Mouse (Mus musculus) hematopoietic stem cell, adult 5-6 weeks (primary cell): ENCODE measurements around the gene Cpsf4l. TPM values are rescaled to one million over a fixed set of nuclear protein-coding genes. Genes with fewer than 3 reads are reported as not detected.

Experiments used
- ATAC-seq, 2 experiments: fragments of 125-278 bp in 1 of 2; replicated peaks in 1 of 2; 2 replicates each; pipeline ENCODE4 v1.8.0; 2016 to 2017; ENCODE audit warnings: inconsistent platforms in 2 of 2, mild to moderate bottlenecking in 2 of 2, moderate number of reproducible peaks in 2 of 2, low read depth in 1 of 2, moderate TSS enrichment in 1 of 2; ENCODE audit not compliant: low FRiP score in 2 of 2, poor library complexity in 2 of 2, severe bottlenecking in 2 of 2, insufficient read depth in 1 of 2, low TSS enrichment in 1 of 2
- total RNA-seq: library from RNA; stranded (forward); fragments of 172-1452, 232-1000 nt; gene quantifications from 2 replicates; pipeline ENCODE4 v1.2.3, GENCODE M21; 2017

Gene Cpsf4l
- not detected in 2 replicates for total RNA-seq

DNA sequence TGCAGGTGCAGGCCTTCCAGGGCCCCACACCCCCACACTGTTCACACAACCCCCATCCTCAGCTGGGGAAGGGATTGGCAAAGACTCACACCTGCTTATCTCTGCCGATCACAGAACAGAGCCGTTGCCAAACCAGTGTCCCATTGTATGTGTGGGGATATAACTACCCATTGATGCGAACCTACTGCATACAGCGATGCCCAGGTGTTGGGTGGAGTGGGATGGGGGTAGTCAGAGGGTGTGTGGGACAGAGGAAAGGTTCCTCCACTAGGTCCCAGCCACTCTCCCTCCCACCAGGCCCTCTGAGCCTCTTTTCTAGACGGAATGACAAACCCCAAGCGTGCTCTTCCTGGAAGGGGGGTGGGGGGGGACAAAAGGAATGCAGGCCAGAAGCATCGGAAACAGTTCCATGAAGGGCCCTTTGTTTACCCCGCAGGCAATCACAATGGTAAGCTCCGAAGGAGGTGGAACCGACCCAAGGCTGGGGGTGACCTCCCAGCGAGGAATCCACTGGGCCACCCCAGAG is at the start of gene Cpsf4l:
Gene Cpsf4l (minus strand): TSS at position 287 of the 526 bp plus-strand sequence.
- no peak for ATAC-seq

DNA sequence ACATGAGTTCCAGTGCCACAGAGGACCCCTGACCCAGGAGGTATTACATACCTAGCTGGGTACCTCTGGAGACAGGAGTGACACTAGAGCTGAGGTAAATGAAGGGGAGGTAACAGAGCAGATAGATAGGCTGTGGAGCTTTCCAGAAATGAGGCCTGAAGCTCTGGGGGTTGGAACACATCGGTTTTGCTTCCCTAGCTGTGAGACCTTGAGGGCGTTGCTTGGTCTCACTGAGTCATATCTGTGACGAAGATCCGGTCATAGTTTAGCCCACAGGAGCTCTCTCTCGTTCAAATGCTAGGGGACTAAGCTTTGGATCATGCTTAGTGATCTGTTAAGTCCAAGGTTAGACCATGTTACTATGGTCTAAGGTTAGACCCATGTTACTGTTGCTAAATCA is 49.0 kb upstream of the Cpsf4l start:
- no peak for ATAC-seq

DNA sequence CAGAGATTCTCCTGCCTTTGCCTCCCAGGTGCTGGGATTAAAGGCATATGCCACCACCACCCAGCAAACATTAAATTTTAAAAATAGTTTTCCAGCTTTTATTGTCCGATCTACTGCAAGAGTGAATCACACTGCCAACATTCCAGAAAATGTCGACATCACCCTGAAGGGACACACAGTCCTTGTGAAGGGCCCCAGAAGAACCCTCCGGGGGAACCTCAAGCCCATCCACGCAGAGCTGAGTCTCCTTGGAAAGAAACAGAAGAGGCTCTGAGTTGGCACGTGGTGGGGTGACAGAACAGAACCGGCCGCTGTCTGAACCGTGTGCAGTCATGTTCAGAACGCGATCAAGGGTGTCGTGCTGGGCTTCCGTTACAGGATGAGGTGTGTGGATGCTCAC is 46.8 kb upstream of the Cpsf4l start:
- ATAC-seq = no peak

DNA sequence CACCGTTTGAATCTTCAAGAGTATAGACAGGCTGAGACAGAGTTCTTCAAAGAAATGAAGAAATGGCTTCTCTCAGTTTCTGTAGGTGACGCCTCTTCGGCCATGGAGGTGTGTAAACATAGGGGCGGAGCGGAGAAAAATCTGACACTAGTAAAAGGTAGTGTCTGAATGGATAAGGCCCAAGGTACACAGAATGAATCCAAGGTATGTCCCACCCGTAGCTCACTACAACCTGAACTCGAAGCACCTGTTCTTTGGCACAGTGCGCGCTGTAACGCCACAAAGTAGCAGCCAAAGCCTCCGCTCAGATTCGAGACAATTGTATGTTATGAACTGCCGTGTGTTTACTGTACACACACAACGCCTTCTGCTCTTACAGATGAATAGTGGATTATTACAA is 46.1 kb upstream of the Cpsf4l start:
- no peak for ATAC-seq

DNA sequence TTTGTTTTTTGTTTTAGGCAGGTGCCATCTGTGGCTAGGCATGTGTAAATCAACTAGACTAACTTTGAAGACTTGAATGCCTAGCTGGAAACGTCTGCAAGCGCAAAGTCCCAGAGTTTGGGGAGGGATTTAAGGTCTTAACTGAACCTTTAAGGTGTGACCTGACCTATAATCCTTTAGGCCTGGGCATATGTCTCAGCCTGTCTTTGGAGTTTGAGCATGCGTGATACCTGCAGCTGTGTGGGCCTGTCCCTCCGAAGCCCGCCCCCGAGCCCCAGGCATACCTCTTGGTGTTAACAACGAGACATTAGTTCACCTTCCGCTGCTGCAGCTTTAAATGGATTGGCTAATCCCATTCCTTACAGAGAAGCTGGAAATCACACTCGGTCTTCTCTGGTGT is 45.0 kb upstream of the Cpsf4l start:
- no peak for ATAC-seq

DNA sequence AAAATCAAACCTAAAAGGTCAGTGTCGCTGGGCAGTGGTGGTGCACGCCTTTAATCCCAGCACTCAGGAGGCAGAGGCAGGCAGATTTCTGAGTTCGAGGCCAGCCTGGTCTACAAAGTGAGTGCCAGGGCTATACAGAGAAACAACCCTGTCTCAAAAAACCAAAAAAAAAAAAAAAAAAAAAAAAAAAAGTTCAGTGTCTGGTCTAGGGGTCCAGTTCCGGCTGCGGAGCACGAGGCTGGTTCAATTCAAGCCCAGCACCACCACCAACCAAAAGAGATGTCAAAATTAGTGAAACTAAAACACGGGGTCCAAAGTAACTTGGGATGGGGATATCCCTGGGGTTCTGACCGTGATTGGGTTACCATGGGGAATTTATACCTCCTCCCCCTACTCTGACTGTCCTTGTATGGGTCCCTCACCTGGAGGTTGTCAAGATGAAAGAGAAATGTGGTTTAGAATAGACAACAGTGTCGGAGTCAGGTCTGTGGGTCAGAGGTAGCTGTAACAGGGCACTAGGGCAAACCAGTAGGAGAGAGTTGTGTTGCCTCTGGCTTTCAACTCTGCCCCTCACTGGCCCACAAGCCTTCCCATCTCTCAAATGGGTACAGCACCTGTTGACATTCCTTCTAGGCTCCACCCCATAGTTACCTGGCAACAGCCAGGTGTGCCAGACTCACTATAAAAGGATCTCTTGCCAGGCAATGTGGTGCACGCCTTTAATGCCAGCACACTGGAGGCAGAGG is 43.0 kb upstream of the Cpsf4l start:
- no peak for ATAC-seq

DNA sequence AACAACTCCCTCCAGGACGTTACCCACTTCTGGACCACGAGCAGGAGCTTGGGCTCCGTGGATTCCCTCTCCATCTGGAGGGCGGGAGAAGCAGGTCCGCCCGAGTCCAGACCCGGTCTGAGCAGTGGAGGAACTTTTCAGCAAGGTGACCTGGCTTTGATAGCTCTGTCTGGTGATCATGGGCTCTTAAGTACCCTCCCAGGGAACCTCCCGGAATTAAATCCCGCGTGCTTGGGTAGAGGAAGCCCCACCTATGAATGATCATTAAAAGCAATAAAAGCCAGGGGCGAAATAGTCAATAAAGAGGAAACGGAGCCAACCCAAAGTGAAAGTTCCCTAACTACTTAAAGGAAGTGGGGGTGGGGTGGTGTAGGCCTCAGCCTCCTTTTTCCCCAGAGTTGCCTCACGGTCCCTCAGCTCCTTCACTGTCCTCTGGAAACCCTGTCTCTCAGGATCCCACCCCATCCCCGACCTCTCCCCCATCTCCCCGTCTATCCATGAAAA is 42.4 kb upstream of the Cpsf4l start:
- 0 out of 4 replicates have a peak, but pooled peaks of 1 of the 2 experiments have one; percentile 18 for ATAC-seq

DNA sequence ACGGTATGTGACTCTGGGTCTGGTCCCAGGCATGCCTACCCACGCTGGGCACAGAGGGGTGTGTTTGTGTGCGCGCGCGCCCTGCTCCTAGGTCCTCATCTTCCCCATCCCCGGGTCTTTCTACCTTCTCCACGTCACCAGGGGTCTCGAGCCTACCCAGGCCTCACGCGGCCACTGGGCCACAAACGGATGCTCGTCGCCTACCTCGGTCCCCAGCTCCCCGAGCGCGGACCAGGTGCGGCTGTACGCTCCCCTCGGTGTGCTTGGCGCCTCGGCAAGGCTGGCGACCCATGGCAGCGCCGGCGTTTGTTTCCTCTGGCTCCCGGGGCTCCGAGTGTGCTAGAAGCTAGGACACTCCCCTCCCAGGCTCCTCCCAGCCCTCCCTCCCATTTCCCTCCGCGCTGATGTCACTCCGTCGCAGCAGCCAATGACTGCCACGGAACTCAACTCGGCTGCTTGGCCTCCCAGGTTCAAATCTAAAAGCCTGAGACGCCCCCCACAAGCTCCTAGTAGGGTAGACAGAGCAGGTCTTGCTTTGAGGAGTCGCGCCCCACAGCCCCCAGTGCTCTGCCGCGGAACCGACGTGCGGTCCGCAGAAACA is 41.8 kb upstream of the Cpsf4l start, which contains the start of gene Cdc42ep4:
Gene Cdc42ep4 (minus strand): TSS at position 398 of the 601 bp plus-strand sequence.
- ATAC-seq = peak; percentile 66 to 79

DNA sequence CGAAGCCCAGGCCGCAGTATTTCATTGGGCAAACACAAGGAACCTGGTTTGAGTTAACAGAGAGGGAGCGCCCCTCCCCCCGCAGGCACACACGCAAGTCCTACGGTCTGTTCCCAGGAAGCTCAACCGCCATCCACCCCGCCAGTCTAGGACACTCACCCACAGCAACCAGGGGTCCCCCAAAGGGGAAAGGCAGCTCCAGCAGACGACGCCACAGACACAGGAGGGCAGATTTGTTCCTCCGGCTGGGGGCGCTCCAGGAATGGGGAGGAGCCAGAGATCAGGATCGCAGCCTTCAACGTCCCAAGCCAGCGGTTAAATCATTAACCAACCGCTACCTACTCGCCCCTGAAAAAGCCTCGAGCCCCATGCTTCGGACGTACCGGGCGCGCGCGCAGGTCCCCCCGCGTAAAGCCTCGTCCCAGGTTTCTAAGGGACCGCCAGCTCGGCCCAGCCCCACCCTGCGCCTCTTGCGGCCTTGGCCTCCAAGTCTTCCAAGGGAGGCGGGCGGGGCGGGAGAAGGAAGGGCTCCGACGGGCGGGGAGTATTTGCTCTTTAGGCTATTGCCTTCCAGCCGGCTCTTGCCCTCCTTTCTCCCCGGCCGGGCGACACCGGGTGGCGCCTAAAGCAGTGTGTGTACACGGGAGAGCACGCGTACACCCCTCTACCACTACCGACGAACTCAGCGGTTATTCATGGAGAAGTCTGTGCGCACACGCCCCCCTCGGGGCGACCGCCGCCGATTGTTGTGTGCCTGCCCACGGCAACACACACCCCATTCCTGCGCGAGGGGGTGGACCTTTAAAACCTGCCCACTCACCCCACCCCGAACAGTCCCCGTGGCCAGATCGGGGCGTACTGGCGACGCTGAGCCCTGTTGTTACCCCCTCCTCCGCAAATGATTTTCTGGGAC is 41.0 kb upstream of the Cpsf4l start:
- ATAC-seq = peak; percentile 27 to 33

DNA sequence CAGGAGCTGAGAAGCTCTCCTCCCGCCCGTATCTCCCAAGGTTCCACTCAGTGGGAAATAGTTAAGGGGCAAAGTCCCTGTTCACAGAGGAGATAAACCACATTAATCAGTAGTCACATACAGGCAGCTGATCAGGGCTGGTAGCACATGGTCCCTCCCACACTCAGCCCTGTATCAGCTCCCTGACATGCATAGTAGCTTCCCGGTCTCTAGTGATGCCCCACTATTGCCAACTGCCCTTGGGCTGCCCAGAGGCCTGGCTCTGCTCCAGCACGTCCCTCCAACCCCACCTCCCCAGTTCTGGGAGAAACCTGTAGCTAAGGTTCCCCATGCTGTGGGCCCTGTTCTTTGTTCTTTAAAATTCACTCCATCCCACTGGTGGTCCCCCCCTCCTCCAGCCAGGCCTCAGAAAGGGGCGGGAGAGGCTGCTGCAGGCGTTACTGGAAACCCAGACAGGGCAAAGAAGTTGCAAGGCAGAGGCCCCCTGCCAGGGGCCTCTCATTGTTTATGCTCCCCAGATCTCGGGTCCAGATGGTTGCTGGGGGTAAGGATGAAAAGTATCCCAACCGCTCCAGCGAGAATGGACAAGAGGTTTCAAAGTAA is 40.0 kb upstream of the Cpsf4l start:
- ATAC-seq = no peak

DNA sequence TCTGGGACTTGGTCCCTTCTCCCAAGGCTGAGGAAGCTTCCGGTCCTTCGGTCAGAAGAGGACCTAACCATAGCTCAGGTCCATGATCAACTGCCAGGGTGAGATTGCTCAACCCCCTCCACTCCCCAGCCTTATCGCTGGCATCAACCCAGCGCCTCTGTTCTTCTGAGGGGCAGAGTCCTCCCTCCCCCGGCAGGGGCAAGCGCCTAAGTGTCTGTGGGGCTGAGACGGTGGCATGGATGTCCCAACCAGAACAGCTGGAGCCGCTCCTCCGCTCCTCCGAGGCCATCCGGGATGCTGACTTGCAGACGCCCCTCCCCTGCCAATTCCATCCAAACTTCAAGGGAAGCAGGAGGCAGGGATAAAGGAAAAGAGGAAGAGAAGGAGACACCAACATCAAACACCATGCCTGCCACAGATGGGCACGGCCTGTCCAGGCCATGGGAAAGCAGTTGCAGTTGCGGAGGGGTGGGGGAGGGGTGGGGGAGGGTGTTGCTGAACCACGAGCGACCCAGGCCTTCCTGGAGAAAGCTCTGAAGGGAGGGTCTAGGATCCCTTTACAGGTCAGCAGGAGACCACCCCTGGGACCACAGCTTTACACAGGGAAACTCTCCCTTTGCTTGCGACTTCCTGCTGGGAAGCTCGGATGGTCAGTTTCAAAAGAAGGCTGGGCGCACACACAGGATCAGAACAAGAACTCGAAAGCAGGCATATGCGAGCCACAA is 39.1 kb upstream of the Cpsf4l start:
- no peak for ATAC-seq

DNA sequence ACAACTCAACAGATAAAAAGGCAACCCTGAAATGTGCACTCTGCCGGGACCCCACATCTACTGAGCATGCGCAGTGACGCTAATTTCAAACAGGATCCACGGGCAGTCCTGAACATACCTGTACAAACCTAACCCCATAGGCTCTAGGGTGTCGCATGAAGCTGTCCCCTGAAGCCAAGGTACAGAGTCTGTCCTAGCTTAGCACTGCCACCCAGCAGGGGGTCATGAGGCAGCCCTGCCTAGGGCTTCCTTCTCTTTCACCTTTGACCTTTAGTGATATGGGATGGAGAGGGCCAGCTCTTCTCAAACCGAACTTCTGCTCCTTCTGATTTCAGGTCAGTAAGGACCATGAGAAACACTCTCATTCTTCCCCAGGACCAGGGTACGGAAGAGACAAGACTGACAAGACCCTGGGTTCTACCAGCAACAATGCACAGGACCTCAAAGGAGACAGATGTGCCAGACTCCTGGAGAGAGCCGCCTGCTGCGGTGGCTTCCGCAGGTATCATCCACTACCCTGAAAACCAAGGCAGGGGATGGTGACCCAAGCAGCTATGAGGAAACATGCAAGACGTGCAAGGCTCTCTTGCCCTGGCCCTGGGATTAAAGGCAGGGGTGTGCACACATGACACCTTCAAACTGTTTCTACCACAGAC is 38.0 kb upstream of the Cpsf4l start:
- ATAC-seq = no peak

DNA sequence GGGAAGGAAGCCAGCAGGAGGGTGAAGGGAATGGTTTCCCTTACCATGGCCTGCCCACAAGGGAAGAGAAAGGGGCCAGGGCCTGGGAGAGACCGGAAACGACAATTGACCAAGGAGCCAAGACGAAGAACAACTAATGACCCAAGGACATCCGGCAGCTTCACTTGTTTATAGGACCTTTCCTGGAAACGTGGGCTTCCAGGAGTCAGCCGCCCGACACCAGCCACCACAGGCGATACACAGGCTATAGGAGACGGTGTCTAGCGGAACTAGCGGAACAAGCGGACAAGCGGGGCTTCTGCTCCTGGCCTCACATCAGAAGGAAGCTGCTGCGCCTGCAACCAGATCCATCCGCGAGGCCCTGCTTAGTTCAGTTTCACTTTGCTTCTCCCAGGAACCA is 37.2 kb upstream of the Cpsf4l start:
- peak; percentile 12 to 22; a peak in 1 of 4 replicates for ATAC-seq

DNA sequence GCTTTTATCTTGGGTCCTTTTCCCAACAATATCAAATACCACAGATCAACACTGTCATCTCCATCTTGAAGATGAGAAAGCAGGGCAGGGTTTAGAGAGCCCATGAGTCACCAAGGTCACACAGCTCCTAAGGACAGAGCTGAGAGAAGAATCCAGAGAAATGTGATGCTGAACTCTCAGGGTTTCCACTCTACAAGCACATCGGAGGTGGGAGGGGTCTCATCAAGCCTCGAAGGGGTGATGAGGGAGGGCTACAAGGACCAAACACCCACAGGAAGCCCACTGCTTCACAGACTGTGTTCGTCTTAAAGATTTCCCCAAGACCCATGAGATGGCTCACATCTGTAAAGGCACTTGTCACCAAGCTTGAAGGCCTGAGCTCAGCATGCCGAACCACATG is 36.1 kb upstream of the Cpsf4l start:
- no peak for ATAC-seq

DNA sequence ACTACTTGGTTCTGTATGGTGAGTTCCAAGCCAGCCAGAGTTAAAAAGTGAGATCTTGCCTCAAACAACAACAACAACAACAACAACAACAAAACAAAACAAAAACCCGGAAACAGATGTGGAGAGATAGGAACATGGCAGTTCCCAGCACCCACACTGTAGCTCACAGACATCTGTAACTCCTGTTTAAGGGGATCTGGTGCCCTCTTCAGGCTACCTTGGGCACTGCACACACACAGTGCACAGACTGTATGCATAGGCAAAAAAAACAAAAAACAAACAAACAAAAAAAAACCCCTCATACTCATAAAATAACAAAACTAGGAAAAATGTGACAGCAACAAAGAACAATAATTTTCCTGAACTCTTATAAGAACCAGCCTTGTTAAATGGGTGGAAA is 33.2 kb upstream of the Cpsf4l start:
- no peak for ATAC-seq

DNA sequence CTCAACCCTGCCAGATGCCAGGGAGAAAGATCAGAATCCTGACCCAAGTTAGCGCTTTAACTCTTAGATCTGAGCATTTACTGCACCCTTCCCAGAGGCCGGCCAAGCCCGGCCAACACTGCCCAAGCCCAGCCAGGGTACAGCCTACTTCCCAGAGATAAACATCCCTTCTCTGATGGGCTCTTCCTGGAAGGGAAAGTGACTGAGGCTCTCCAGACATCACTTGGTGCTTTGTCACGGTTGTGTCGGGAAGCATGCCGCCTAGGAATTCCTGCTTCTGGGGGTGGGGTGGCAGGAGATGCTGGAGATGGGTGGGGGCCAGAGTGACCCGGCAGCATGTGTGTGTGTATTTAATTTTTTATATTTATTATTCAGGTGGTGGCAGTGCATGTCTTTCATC is 30.3 kb upstream of the Cpsf4l start:
- ATAC-seq = no peak
